Mouse (Mus musculus): ENCODE measurements at regions not wholly inside any gene's neighbourhood (a gene's known extent, or its start where the extent isn't known, plus 50 kb on each side); places are given as distances from the start of the nearest gene placed in this dataset.

DNA sequence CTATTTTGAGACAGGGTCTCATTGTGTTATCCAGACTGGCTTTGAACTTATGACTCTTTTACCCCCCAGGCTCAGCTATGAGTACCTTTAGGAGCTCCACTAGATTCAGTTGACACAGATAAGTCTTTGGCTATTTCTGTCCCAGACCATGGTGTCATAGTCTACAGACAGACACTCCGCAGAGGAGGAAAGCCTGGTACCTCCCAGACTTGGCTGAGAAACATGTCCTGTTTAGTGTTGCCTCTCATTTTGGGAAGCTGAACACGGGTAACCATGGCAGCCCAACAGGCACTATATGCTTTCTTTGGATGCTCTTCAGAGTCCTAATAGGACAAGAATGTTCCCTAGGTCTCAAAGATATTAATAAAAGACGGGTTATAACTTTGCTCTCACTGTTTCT lies 429.0 kb downstream of the Matn1 start:
- Histone ChIP-seq H3K27me3 (replicated peaks; ENCODE audit: insufficient read depth, low read length) (no peaks in the 10 kb centered on the region), H3K4me2 (replicated peaks; ENCODE audit: low read depth, low read length) (no peak overlapping the region), H3K36me3 (ENCODE audit: insufficient read depth, low read length) (no peaks in the 10 kb centered on the region), H3K27ac (ENCODE audit: low read length) (no peak overlapping the region), H3K9ac (replicated peaks; ENCODE audit: low read depth) (no peak overlapping the region), H3K4me3 (ENCODE audit: low read depth, low read length) (no peak overlapping the region), H3K9me3 (ENCODE audit: low read length) (no peaks in the 10 kb centered on the region), H3K4me1 (ENCODE audit: insufficient read depth, low read depth, low read length) (no peaks in the 10 kb centered on the region)
- WGBS: 76% methylated on average over 3 of the region's 3 CpGs
- DNase-seq (ENCODE audit: low spot score) (no peak), ATAC-seq (no peak)
- TF ChIP-seq CTCF (IDR thresholded peaks at IDR 0.05) (no peak), EP300 (IDR thresholded peaks at IDR 0.05) (no peak)

DNA sequence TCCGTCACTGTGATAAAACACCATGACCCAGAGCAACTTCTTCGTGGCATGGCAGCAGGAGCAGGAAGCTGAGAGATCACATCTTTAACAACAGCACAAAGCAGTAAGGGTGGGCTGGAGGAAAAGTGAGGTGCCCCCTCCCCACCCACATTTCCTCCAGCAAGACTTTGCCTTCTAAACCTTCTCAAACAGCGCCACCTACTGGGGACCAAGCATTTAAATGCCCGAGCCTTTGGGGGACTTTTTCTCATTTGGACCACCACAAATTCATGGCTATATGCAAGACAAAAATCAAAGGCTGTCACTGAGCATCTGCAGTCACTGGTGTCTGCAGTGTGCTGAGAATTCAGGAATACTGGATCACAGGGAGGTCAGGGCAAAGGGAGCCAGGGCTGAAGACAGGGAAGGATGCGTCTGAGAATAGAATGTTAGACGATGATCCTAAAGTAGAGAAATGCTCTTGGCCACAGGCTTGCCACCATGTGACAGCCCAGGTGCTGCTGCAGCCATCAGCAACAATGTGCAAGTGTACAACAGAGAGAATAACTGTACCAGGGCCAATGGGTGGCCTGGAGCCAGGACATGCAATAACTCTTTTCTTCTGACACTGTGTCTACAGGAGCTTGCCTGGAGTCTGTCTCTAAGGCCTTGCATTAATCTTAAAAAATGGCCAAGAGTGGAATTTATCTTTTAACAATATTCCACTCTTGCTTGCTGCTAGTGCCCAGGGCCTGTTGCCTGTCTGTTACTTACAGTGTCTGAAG lies 430.5 kb downstream of the Matn1 start:
- Histone ChIP-seq H3K4me1 (ENCODE audit: insufficient read depth, low read depth, low read length) (no peaks in the 10 kb centered on the region), H3K9ac (replicated peaks; ENCODE audit: low read depth) (no peak overlapping the region), H3K36me3 (ENCODE audit: insufficient read depth, low read length) (no peaks in the 10 kb centered on the region), H3K27me3 (replicated peaks; ENCODE audit: insufficient read depth, low read length) (no peaks in the 10 kb centered on the region), H3K4me2 (replicated peaks; ENCODE audit: low read depth, low read length) (no peak overlapping the region), H3K27ac (ENCODE audit: low read length) (no peak overlapping the region), H3K4me3 (ENCODE audit: low read depth, low read length) (no peak overlapping the region), H3K9me3 (ENCODE audit: low read length) (no peaks in the 10 kb centered on the region)
- ATAC-seq (no peak), DNase-seq (ENCODE audit: low spot score) (no peak)
- no peak for TF ChIP-seq EP300 (IDR thresholded peaks at IDR 0.05)
- TF ChIP-seq CTCF (IDR thresholded peaks at IDR 0.05): peak; percentile 42
- 87% methylated on average over 6 of the region's 6 CpGs for whole genome bisulfite sequencing

DNA sequence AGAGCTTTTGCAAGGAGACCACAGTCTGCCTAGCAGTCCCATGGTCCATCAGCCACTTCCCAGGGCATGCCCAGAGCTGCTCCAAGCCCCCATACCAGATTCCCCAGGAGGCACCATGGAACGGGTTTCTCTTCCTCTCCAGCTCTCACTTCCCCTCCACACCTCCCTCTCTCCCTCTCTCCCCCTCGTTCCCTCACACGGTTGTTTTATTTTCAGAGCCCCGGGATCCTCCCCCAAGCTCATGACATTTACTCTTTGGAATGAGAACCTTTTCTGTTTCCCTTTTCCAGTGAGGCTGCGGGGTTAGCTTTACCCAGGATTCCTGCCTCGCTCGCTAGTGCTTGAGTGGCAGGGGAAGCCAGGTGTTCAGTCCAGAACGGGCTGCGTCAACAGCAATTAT lies 436.9 kb downstream of the Matn1 start:
- ATAC-seq (no peak), DNase-seq (ENCODE audit: low spot score) (no peak)
- Histone ChIP-seq H3K4me3 (ENCODE audit: low read depth, low read length) (no peak overlapping the region), H3K4me1 (ENCODE audit: insufficient read depth, low read depth, low read length) (no peaks in the 10 kb centered on the region), H3K36me3 (ENCODE audit: insufficient read depth, low read length) (no peaks in the 10 kb centered on the region), H3K27ac (ENCODE audit: low read length) (no peak overlapping the region), H3K9me3 (ENCODE audit: low read length) (no peaks in the 10 kb centered on the region), H3K9ac (replicated peaks; ENCODE audit: low read depth) (no peak overlapping the region), H3K4me2 (replicated peaks; ENCODE audit: low read depth, low read length) (no peak overlapping the region), H3K27me3 (replicated peaks; ENCODE audit: insufficient read depth, low read length) (no peaks in the 10 kb centered on the region)
- WGBS: 32% methylated on average over 9 of the region's 9 CpGs
- TF ChIP-seq CTCF (IDR thresholded peaks at IDR 0.05) (no peak), EP300 (IDR thresholded peaks at IDR 0.05) (no peak)

DNA sequence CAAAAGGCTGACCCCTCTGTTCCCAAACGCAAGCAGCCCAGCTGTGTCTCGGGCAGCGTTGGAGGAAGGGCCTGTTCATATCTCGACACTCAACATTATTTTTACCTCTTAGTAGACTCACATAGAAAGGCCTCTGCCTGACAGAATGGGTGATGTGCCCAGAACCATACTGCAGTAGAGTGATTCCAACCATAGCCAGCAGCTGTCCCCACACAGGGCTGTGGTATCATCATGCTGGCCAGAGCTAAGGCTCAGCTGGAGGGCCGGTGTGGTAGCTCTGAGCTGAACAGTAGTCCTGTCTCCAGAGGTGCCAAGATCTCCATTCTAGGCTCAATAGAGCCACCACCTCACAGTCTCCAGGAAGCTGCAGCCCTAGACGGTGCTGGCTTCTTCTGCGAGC lies 437.3 kb downstream of the Matn1 start:
- Histone ChIP-seq H3K9ac (replicated peaks; ENCODE audit: low read depth) (no peak overlapping the region), H3K36me3 (ENCODE audit: insufficient read depth, low read length) (no peaks in the 10 kb centered on the region), H3K4me2 (replicated peaks; ENCODE audit: low read depth, low read length) (no peak overlapping the region), H3K4me3 (ENCODE audit: low read depth, low read length) (no peak overlapping the region), H3K4me1 (ENCODE audit: insufficient read depth, low read depth, low read length) (no peaks in the 10 kb centered on the region), H3K27me3 (replicated peaks; ENCODE audit: insufficient read depth, low read length) (no peaks in the 10 kb centered on the region), H3K27ac (ENCODE audit: low read length) (no peak overlapping the region), H3K9me3 (ENCODE audit: low read length) (no peaks in the 10 kb centered on the region)
- ATAC-seq: no peak
- no peak for TF ChIP-seq EP300 (IDR thresholded peaks at IDR 0.05)
- no peak for TF ChIP-seq CTCF (IDR thresholded peaks at IDR 0.05)
- DNase-seq (ENCODE audit: low spot score): no peak
- WGBS: 69% methylated on average over 7 of the region's 7 CpGs

DNA sequence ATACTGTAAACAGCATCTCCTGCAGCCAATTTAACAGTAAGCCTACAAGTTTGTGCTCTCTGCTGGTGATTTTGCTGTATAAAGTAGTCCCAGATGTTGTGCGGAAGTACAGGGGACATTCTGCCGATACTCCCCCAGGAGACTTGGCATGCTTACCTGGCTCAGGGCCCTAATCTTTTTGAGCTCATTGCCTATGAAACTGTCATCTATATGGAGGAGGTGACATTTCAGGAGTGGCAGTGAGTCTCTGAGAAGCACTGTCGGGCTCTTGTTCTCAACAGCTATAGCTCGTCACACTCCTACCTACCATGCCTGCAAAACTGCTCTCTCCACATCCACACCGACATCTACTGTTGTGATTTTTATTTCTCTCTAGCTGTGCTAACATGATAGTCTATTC lies 439.7 kb downstream of the Matn1 start:
- Histone ChIP-seq H3K4me1 (ENCODE audit: insufficient read depth, low read depth, low read length) (no peaks in the 10 kb centered on the region), H3K27ac (ENCODE audit: low read length) (no peak overlapping the region), H3K4me2 (replicated peaks; ENCODE audit: low read depth, low read length) (no peak overlapping the region), H3K36me3 (ENCODE audit: insufficient read depth, low read length) (no peaks in the 10 kb centered on the region), H3K4me3 (ENCODE audit: low read depth, low read length) (no peak overlapping the region), H3K27me3 (replicated peaks; ENCODE audit: insufficient read depth, low read length) (no peaks in the 10 kb centered on the region), H3K9ac (replicated peaks; ENCODE audit: low read depth) (no peak overlapping the region), H3K9me3 (ENCODE audit: low read length) (no peaks in the 10 kb centered on the region)
- TF ChIP-seq CTCF (IDR thresholded peaks at IDR 0.05) (no peak), EP300 (IDR thresholded peaks at IDR 0.05) (no peak)
- DNase-seq (ENCODE audit: low spot score): no peak
- 66% methylated on average over 5 of the region's 5 CpGs for WGBS
- ATAC-seq: no peak

DNA sequence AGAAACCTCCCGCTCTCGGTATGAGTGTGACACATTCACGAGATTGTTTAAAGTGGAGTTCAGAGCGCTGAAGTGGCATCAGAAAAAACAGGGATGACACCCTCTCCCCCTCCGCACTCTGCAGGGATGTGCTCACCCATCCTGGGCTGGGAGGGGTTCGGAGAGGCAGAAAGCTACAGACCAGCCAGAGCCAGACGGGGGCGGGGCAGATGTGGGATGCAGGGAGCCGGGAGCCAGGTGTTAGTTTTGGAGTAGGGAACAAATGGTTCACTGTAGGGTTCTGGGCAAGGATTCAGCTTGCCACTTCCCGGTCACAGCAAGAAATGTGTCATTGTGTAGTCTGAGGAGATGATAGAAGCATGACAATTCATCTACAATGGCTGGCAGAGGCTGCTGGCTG lies 442.8 kb downstream of the Matn1 start:
- WGBS: 71% methylated on average over 10 of the region's 10 CpGs

More for the DNA sequence above, 442.8 kb downstream of the Matn1 start:
- H3K36me3 ChIP-seq (ENCODE audit: insufficient read depth, low read length): no peaks in the 10 kb centered on the region
- ATAC-seq: no peak
- H3K9me3 ChIP-seq (ENCODE audit: low read length): no peaks in the 10 kb centered on the region
- DNase-seq (ENCODE audit: low spot score): no peak
- H3K9ac ChIP-seq (replicated peaks; ENCODE audit: low read depth): no peak overlapping the region
- H3K4me2 ChIP-seq (replicated peaks; ENCODE audit: low read depth, low read length): no peak overlapping the region
- H3K4me1 ChIP-seq (ENCODE audit: insufficient read depth, low read depth, low read length): no peaks in the 10 kb centered on the region
- no peaks in the 10 kb centered on the region for H3K27me3 ChIP-seq (replicated peaks; ENCODE audit: insufficient read depth, low read length)
- TF ChIP-seq EP300 (IDR thresholded peaks at IDR 0.05) (no peak), CTCF (IDR thresholded peaks at IDR 0.05) (no peak)
- H3K27ac ChIP-seq (ENCODE audit: low read length): no peak overlapping the region
- no peak overlapping the region for H3K4me3 ChIP-seq (ENCODE audit: low read depth, low read length)
